Mouse (Mus musculus): ENCODE results near the gene 1700020D05Rik. TPM values are rescaled to one million over a fixed set of nuclear protein-coding genes. Genes with fewer than 3 reads are reported as not detected.

The 1700020D05Rik gene
- polyA plus RNA-seq, 1 experiment from 2014 or later = not detected

Other genes with a start within 250 kb of the 1700020D05Rik start
- gene Pacs1, start 230.7 kb downstream of the 1700020D05Rik start, polyA plus RNA-seq (2016; fragmentation: Nextera tagmentation; extraction: Ambion mirVana) = 25.7 and 31.1 TPM in 2 replicates
- gene Sf3b2, start 208.3 kb downstream of the 1700020D05Rik start, polyA plus RNA-seq (2016; fragmentation: Nextera tagmentation; extraction: Ambion mirVana) = 419 and 440 TPM in 2 replicates
- gene Gal3st3, start 205.5 kb downstream of the 1700020D05Rik start, polyA plus RNA-seq (2016; fragmentation: Nextera tagmentation; extraction: Ambion mirVana) = 5.0 and 8.4 TPM in 2 replicates
- gene Catsper1, start 168.0 kb downstream of the 1700020D05Rik start, polyA plus RNA-seq (2016; fragmentation: Nextera tagmentation; extraction: Ambion mirVana) = not detected in 2 replicates
- 0.26 and 1.1 TPM in 2 replicates for gene Cst6, start 154.2 kb downstream of the 1700020D05Rik start, polyA plus RNA-seq (2016; fragmentation: Nextera tagmentation; extraction: Ambion mirVana)
- 99.4 and 109 TPM in 2 replicates for gene Eif1ad, start 137.0 kb downstream of the 1700020D05Rik start, polyA plus RNA-seq (2016; fragmentation: Nextera tagmentation; extraction: Ambion mirVana)
- 607 and 678 TPM in 2 replicates for gene Banf1, start 136.6 kb downstream of the 1700020D05Rik start, polyA plus RNA-seq (2016; fragmentation: Nextera tagmentation; extraction: Ambion mirVana)
- gene Sart1, start 115.1 kb downstream of the 1700020D05Rik start, polyA plus RNA-seq (2016; fragmentation: Nextera tagmentation; extraction: Ambion mirVana) = 103 and 111 TPM in 2 replicates
- not detected in 2 replicates for gene Tsga10ip, start 101.3 kb downstream of the 1700020D05Rik start, polyA plus RNA-seq (2016; fragmentation: Nextera tagmentation; extraction: Ambion mirVana)
- 224 and 246 TPM in 2 replicates for gene Drap1, start 78.8 kb downstream of the 1700020D05Rik start, polyA plus RNA-seq (2016; fragmentation: Nextera tagmentation; extraction: Ambion mirVana)
- gene AI837181, start 78.6 kb downstream of the 1700020D05Rik start, polyA plus RNA-seq (2016; fragmentation: Nextera tagmentation; extraction: Ambion mirVana) = 59.7 and 68.8 TPM in 2 replicates
- gene Fosl1, start 56.2 kb downstream of the 1700020D05Rik start, polyA plus RNA-seq (2016; fragmentation: Nextera tagmentation; extraction: Ambion mirVana) = not detected in 2 replicates
- 8.9 and 9.7 TPM in 2 replicates for gene Ccdc85b, start 45.9 kb downstream of the 1700020D05Rik start, polyA plus RNA-seq (2016; fragmentation: Nextera tagmentation; extraction: Ambion mirVana)
- 111 and 132 TPM in 2 replicates for gene Fibp, start 43.2 kb downstream of the 1700020D05Rik start, polyA plus RNA-seq (2016; fragmentation: Nextera tagmentation; extraction: Ambion mirVana)
- 1.6 and 1.9 TPM in 2 replicates for gene Ctsw, start 35.3 kb downstream of the 1700020D05Rik start, polyA plus RNA-seq (2016; fragmentation: Nextera tagmentation; extraction: Ambion mirVana)
- 85.6 and 99.7 TPM in 2 replicates for gene Efemp2, start 29.8 kb downstream of the 1700020D05Rik start, polyA plus RNA-seq (2016; fragmentation: Nextera tagmentation; extraction: Ambion mirVana)
- 38.2 and 40.4 TPM in 2 replicates for gene Mus81, start 15.4 kb downstream of the 1700020D05Rik start, polyA plus RNA-seq (2016; fragmentation: Nextera tagmentation; extraction: Ambion mirVana)
- 3,106 and 3,128 TPM in 2 replicates for gene Cfl1, start 13.3 kb downstream of the 1700020D05Rik start, polyA plus RNA-seq (2016; fragmentation: Nextera tagmentation; extraction: Ambion mirVana)
- 4.1 and 7.0 TPM in 2 replicates for gene Snx32, start 6.8 kb upstream of the 1700020D05Rik start, polyA plus RNA-seq (2016; fragmentation: Nextera tagmentation; extraction: Ambion mirVana)
- 0.74 and 0.86 TPM in 2 replicates for gene Ovol1, start 56.9 kb upstream of the 1700020D05Rik start, polyA plus RNA-seq (2016; fragmentation: Nextera tagmentation; extraction: Ambion mirVana)
- gene Ap5b1, start 64.2 kb upstream of the 1700020D05Rik start, polyA plus RNA-seq (2016; fragmentation: Nextera tagmentation; extraction: Ambion mirVana) = 1.2 and 1.4 TPM in 2 replicates
- 197 and 205 TPM in 2 replicates for gene Rnaseh2c, start 98.1 kb upstream of the 1700020D05Rik start, polyA plus RNA-seq (2016; fragmentation: Nextera tagmentation; extraction: Ambion mirVana)
- gene Kat5, start 106.5 kb upstream of the 1700020D05Rik start, polyA plus RNA-seq (2016; fragmentation: Nextera tagmentation; extraction: Ambion mirVana) = 51.5 and 59.3 TPM in 2 replicates
- 31.5 and 39.6 TPM in 2 replicates for gene Rela, start 133.7 kb upstream of the 1700020D05Rik start, polyA plus RNA-seq (2016; fragmentation: Nextera tagmentation; extraction: Ambion mirVana)
- gene Sipa1, start 159.9 kb upstream of the 1700020D05Rik start, polyA plus RNA-seq (2016; fragmentation: Nextera tagmentation; extraction: Ambion mirVana) = 35.9 and 38.6 TPM in 2 replicates
- gene Map3k11, start 185.0 kb upstream of the 1700020D05Rik start, polyA plus RNA-seq (2016; fragmentation: Nextera tagmentation; extraction: Ambion mirVana) = 35.3 and 42.2 TPM in 2 replicates
- gene Pcnx3, start 185.1 kb upstream of the 1700020D05Rik start, polyA plus RNA-seq (2016; fragmentation: Nextera tagmentation; extraction: Ambion mirVana) = 31.6 and 34.3 TPM in 2 replicates
- gene Kcnk7, start 200.6 kb upstream of the 1700020D05Rik start, polyA plus RNA-seq (2016; fragmentation: Nextera tagmentation; extraction: Ambion mirVana) = not detected in 2 replicates
- 8.4 and 9.2 TPM in 2 replicates for gene Ehbp1l1, start 222.5 kb upstream of the 1700020D05Rik start, polyA plus RNA-seq (2016; fragmentation: Nextera tagmentation; extraction: Ambion mirVana)
- 158 TPM in 2 replicates for gene Fam89b, start 225.9 kb upstream of the 1700020D05Rik start, polyA plus RNA-seq (2016; fragmentation: Nextera tagmentation; extraction: Ambion mirVana)
- 2.2 and 3.4 TPM in 2 replicates for gene Ltbp3, start 237.1 kb upstream of the 1700020D05Rik start, polyA plus RNA-seq (2016; fragmentation: Nextera tagmentation; extraction: Ambion mirVana)